Mouse (Mus musculus): ENCODE measurements around the gene Gspt1. TPM values are rescaled to one million over a fixed set of nuclear protein-coding genes. Genes with fewer than 3 reads are reported as not detected.

Gene Gspt1
- polyA plus RNA-seq, 1 experiment from 2014 or later: 81.3 TPM

DNA sequence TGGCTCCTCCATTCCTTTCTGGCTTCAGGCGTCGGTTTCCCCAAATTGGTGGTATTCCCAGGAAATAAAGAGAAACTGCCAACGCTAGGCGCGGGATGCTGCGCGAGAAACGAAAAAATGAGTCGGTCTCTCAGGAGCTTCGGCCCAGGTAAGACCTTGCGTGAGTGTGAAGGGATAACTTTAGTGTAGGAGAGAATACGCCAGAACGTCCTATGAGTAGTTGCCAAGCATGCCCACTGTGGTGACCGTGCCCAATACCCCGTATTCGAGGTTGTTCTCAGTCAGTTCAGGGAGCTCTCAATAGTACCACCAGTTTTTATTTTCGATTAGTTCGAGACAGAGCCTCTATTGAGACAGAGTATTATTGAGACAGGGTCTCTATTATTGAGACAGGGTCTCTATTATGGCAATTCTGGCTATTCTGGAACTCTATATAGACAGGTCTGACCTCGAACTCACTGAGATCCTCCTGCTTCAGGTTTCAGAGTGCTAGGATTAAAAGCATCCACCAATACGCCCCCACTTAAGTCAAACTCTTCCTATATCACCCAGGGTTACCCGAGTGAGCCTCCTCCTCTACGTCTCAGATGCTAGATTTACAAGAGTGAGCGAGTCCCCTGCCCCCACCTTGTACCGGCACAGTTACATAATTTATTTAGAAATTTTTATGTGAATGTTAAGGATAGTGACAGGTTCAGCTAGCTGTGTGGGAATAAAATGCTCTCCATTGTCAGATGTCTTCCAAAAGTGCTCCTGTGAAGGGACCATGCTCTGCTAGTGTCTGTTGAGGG is 50.3 kb downstream of the Gspt1 start:
- DNase-seq (ENCODE audit: low spot score): peak; percentile 5

DNA sequence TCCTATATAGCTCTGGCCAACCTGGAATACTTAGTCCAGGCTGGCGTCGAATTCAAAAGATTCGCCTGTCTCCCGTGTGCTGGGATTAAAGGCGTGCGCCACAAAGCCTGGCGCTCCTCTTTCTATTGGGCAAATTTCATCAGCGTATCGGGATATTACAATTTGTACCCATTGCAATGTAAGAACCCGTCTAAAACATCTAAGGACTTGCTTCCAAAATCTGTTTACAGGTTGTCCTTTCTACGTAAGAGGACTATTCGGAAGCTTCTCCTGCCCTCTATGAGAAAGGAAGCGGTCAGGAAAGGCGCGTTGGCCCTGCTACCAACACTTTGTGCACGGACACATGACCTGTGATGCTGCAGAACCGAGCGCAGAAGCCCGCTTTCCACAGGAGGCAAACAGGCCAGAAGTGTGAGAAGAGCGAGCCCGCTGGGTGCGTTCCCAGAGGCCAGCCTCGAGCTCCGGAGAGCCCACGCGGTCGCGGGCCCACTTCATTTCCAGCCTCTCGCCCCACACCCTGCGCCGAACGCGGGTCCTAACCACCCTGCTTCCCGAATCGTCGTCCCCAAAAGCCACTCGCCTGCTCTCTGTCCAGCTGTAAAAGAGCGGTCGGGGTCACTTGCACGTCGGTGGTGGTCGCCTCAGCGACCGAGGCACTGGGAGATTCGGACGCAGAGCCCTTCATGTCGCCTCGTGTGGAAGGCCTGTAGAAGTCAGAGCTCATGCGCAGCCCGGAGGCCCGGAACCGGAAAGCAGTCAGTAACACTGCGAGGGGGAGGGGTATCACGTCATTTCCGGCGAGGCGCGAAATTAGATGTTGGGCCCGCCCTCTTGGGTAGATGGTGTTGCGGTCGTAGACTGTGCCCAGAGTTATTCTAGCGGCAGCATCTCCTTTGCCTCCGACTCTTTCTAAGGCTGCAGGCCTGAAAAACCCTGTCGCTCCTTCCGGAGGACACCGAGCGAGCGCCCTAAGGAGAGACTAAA is 51.3 kb downstream of the Gspt1 start, which contains the start of gene Rsl1d1:
Gene Rsl1d1 (minus strand): TSS at position 761 of the 984 bp plus-strand sequence.
- DNase-seq (ENCODE audit: low spot score): peak; percentile 97

DNA sequence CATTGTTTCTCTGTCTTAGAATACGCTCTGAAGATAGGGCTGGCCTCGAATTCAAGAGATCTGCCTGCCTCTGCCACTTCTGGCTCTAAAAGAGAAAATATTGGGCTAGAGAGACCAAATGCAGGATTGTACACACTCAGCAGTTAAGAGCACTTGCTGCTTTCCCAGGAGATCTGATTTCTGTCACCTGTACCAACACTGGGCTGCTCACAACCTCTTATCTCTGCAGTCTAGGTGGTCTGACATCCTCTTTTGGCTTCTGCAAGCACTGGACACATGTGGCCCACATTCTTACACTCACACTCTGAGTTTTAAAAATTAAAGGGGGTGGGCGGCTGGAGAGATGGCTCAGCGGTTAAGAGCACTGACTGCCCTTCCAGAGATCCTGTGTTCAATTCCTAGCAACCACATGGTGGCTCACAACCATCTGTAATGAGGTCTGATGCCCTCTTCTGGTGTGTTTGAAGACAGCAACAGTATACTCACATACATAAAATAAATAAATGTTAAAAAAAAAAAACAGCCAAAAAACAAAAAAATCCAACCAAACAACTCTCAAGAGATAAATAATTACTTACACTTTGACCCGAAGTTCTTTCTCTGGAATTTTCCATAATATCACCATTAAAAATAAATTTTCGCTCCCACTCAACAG is 52.3 kb downstream of the Gspt1 start:
- no peak for DNase-seq (ENCODE audit: low spot score)

DNA sequence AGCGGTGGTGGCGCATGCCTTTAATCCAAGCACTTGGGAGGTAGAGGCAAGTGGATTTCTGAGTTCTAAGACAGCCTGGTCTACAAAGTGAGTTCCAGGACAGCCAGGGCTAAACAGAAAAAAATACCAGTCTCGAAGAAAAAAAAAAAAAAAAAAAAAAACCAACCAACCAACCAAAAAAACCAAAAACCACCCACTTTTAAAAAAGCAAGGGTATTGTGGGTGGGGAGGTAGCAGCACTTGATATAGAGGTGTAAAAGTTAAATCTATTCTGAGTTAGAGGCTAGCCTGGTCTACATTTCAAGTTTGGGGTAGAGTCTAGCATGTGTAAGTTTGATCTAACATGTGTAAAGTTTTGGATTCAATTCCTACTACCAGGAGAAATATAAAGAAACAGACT is 53.9 kb downstream of the Gspt1 start:
- no peak for DNase-seq (ENCODE audit: low spot score)

DNA sequence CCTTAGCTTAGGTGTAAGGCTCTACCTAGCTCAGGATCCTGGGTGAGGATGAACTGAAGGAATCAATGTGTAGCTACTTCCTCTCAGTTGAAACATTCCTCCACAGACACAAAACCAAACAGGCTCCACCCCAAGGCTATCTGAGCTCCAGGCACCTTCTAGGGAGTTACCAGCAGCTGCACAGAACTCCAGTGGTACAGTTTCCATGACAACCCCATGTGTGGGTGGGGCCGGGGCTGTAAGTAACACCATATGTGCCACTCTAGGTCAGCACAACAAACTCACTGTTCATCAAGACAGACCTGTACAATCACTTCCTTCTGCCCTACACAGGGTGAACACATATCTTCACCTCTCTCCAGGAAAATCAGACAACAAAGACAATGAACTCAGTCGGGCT is 55.7 kb downstream of the Gspt1 start:
- no peak for DNase-seq (ENCODE audit: low spot score)

DNA sequence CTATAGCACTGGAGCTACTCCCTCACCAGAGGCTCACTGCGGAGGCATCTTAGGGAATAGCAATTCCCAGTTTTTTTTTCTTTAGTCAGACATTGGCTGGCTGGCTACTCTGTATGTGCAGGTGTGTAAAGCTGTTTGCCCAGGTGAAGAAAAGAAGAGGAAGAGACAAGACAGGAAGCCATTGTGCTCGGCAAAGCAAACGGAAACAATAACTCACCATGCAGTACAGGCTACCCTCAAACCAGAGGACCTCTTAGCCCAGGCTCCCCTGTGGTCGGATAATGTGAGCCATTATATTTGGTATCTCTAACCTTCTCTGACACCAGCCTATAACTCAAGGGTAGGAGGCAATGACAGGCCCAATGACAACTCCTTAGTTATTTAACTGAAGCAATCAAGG is 57.1 kb downstream of the Gspt1 start:
- DNase-seq (ENCODE audit: low spot score): no peak

DNA sequence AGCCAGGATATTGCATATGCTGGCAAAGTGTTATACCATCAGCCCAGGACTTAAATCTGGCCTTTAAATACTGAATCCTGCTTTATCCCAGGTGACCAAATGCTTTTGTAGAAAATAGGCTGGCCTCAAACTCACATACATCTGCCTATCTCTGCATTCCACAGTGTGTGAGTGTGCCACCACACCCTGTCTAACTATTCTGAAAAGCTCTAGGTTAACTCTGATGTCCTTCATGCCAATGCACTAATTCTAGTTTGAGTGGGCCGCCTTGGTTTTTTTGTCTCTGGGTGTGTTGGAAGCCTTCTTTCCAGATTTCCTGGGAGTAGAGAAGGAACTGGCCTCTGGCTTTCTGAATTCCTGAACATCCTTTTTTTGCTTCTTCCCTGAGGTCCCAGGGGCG is 60.9 kb downstream of the Gspt1 start:
- no peak for DNase-seq (ENCODE audit: low spot score)

DNA sequence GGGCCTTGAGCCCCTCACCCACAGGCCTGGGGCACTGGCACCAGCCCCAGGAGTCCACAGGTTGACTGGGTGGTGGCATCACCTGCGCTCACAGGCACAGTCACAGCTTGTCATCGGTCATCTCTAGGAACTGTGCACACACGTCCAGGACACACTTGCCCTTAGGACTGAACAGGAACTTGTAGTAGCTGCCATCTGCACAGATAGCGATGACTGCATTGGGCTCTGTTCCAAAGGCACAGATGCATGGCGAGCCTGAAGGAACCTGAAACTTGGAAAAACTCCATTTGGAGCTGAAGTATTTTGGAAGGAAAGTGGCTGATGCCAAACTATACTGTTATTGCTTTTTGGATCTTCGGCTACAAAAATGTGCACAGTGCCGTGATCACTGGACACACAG is 64.0 kb downstream of the Gspt1 start:
- no peak for DNase-seq (ENCODE audit: low spot score)

DNA sequence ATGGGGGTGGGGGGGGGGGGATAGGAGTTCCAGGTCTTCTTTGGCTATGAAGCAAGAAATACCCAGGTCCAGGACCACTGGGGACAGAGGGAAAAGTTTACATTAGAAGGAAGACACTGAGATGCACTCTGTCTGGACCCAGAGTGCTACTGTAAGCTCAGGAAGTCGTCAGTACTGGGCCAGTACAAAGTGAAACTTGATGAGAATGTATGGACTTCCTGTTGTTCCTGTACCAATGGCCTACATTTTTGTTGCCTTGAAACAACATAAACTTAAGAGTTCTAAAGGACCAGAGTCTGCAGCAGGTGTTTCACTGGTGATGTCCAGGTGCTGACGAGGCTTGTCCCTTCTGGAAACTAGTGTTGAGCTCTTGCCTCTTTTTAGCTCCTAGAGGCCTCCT is 76.7 kb downstream of the Gspt1 start:
- DNase-seq (ENCODE audit: low spot score): peak; percentile 5

DNA sequence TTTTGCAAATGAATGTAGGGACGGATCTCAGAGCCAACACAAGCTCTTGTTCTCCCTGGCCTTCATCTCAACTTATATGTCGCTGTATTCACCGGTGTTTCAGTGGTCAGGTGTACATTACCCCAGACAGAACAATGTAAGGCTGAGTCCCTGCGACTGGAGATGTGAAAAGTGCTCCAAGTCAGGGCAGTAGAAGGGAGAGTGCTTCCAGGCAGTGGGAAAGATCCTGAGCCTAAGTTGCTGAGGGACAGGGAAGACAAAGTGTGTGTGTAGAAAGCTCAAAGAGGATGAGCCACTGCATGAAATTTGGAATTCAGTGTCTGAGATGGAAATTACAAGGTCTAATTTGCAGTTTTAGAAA is 77.3 kb downstream of the Gspt1 start:
- no peak for DNase-seq (ENCODE audit: low spot score)

DNA sequence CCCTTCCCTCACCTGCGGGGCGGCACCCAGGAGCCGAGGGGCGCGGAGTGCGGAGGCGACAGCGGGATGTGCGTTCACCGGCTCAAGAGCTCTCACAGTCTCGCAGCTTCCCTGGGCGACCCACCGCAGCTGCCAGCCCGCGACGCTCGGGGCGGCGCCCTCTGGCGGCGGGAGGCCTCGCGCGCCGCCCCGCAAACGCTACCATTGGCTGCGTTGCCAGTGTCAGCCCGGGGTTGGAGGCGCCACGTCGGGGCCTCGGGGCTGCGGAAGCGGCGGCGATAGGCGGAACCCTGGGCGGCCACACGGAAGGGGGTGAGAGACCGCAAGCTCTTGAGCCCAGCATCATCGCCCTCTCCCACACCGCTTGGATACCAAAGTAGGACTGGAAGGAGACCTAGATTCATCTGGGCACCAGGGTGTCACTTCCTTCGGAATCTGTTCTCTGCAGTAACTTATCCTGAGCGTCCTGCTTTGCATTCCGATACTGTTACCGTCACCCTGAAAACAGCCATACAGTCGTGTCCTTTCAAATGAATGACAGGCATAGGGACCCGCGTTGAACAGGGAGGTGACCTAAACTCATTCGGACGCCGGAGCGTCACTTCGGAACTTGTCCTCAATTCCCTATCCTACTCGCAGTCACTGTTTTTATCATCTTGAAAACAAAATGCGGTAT is 77.8 kb downstream of the Gspt1 start, which contains the start of gene Zc3h7a:
Gene Zc3h7a (minus strand): TSS at position 186 of the 676 bp plus-strand sequence.
- peak; percentile 94 for DNase-seq (ENCODE audit: low spot score)

DNA sequence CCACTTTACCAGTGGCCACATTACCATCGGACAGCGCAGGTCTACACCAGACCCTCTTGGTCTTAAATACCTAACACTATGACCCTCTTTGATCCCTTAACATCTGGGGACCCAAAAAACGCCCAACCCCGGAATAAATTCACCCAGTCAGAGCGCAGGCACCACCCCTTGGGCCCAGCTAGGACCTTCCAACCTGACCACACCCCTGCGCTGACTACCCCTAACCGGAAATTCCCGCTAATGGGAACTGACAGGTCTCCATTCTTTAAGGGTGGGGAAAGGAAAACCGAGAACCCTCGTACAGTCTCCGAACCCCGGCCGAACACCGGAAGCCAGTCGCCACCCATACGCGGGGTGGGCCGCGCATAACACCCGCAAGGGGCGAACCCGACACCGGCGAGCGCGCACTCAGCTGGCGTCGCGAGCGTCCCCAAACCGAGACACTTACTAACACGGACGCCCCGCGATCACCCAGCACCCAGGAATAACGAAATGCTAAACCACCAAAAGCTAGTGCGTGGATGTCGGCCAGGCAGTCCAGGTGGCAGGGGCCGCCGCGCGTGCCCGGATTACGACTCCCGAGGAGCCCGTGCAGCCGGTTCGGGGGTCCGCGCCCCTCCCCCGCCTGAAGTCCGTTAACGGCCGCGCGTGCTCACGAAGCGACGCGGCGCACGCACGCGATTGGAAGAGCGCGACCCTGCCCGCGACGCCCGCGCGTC is 78.5 kb downstream of the Gspt1 start:
- no peak for DNase-seq (ENCODE audit: low spot score)

DNA sequence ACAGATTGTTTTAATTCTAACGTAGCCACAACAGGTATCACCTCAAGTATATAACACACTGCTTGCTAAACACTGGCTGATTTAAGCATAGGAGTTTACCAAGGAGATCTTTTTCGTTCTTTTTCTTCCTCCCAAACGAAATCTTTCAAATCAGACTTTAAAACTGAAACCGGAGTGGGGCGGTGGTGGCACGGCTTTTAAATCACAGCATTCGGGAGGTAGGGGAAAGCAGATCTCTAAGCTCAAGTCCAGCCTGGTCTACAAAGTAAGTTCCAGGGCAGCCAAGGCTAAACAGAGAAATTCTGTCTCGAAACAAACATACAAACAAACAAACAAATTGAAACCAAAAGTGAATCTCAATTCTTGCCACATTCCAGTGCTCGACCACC is 79.0 kb downstream of the Gspt1 start:
- no peak for DNase-seq (ENCODE audit: low spot score)

DNA sequence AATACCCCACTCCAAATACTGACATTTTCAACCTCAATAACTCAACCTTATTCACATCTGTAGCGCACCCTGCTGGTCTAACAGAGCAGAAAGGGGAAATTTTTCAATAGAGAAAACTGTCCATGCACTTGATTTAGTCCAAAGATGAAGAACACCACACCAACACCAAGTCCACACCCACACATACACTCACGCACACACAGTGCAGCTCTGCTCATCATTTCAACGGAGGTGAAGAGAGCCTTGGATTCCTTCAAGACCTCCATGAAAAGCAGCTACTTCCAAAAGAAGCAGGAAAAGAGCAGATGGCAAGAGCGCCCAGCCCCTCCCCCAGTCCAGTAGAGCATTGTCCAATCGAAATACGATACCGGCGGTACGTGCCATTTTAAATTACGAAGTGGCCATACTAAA is 79.4 kb downstream of the Gspt1 start:
- peak; percentile 67 for DNase-seq (ENCODE audit: low spot score)

DNA sequence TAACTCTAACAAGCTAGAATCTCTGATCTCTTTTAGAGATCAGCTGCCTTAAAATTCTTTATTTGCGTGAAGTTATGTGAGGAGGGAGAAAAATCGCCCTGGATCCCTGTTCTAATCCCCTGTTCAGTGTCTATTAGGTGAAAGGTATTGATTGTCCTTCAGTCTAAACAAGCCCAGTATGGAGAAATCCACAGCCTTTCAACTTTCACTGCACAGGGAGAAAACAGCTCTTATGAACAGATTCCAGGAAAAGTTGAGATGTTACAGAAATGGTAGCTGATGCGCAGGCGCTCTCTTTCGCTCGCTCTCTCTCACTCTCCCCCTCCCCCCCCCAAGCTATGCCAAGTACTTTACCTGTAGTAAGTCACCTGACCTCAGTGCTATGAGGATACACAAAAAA is 82.4 kb downstream of the Gspt1 start:
- DNase-seq (ENCODE audit: low spot score): no peak

MicroRNA genes within 50 kb of the gene (microRNA counts, 519-probe panel; counts per million panel counts)
- 473 counts per million, percentile 71 among the panel's probes with 10 or more counts for microRNA mmu-miR-1945

Small RNAs within 50 kb of the gene (microRNA-seq; reads per million reads assigned to microRNA genes)
- gene Mir1945 (ENCODE audit: borderline number of aligned reads): 3.3 reads per million

Other genes with a start within 250 kb of the Gspt1 start
- gene Snn, start 193.4 kb downstream of the Gspt1 start, polyA plus RNA-seq (2015; fragmentation: Nextera tagmentation; extraction: Ambion mirVana): 46.4 and 51.8 TPM in 2 replicates
- gene Litaf, start 188.2 kb downstream of the Gspt1 start, polyA plus RNA-seq (2015; fragmentation: Nextera tagmentation; extraction: Ambion mirVana): 36.7 and 38.5 TPM in 2 replicates
- 23.6 and 27.2 TPM in 2 replicates for gene Txndc11, start 119.7 kb downstream of the Gspt1 start, polyA plus RNA-seq (2015; fragmentation: Nextera tagmentation; extraction: Ambion mirVana)
- gene Zc3h7a, start 77.9 kb downstream of the Gspt1 start, polyA plus RNA-seq (2015; fragmentation: Nextera tagmentation; extraction: Ambion mirVana): 84.5 and 89.5 TPM in 2 replicates
- gene Rsl1d1, start 51.0 kb downstream of the Gspt1 start, polyA plus RNA-seq (2015; fragmentation: Nextera tagmentation; extraction: Ambion mirVana): 207 and 215 TPM in 2 replicates
- 0.35 and 0.37 TPM in 2 replicates for gene Tnfrsf17, start 59.5 kb upstream of the Gspt1 start, polyA plus RNA-seq (2015; fragmentation: Nextera tagmentation; extraction: Ambion mirVana)
- 7.2 and 11.4 TPM in 2 replicates for gene Snx29, start 68.6 kb upstream of the Gspt1 start, polyA plus RNA-seq (2015; fragmentation: Nextera tagmentation; extraction: Ambion mirVana)

Measured in thymus, postnatal 0 days (tissue).